Comparison of ENCODE assay signal across 2 mouse cellular contexts in the genomic region with DNA sequence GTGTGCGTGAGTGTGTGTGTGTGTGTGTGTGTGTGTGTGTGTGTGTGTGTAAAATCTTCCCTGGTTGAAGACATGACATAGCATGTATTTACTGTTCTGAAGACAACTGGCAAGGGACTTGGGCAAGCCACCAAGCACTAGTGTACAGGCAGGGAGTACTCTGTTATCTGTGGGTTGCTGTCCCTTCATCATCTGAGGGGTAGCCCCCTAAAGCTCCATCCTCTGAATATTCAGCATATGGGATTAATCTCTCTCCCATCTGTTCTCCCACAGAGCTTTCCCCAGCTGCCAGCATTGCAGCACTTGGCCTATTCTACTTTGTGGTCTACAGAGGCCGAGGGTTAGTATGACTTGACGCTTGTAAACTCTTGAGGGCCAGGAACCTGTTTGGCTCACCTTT. TPM values are rescaled to one million over a fixed set of nuclear protein-coding genes. Genes with fewer than 3 reads are reported as not detected.
"Had no signal": no experiment of that assay in that cellular context is flagged by ENCODE, and none has a peak within 500 bp of the region (broad histone marks: within the 10 kb centered on the region; RNA-seq: fewer than 3 reads in every experiment).

No protein-coding gene starts in this region.

RNA-seq across cellular contexts. Expression of a gene that starts 37.5 kb away (rescaled TPM):
- total RNA-seq: megakaryocyte progenitor cell, adult 5-6 weeks had no signal
- polyA plus RNA-seq: macrophage had no signal
